Mouse (Mus musculus) midbrain, embryonic 11.5 days (tissue): ENCODE data around the gene Gm10337. TPM values are rescaled to one million over a fixed set of nuclear protein-coding genes. Genes with fewer than 3 reads are reported as not detected.

ENCODE experiments used
- ATAC-seq: fragments of 200-750 bp; cut with Nextera tagmentation; 2 replicates; pipeline ENCODE4 v1.8.0; 2017; ENCODE audit warnings: moderate TSS enrichment, moderate library complexity; ENCODE audit not compliant: low FRiP score
- DNase-seq: peaks from one replicate; pipeline ENCODE4 v3.0.0; 2015; ENCODE audit warnings: low spot score; ENCODE audit errors: missing footprints
- H3K27ac ChIP-seq: fragments of 300-500 bp; sonication (generic); 2 replicates; pipeline ENCODE4 v1.5.1; 2014; ENCODE audit warnings: low read depth, low read length
- H3K27me3 ChIP-seq: fragments of 300-500 bp; sonication (generic); 2 replicates; pipeline ENCODE4 v1.6.1; 2014; ENCODE audit warnings: mild to moderate bottlenecking, low read length, moderate library complexity, mixed read lengths; ENCODE audit not compliant: control insufficient read depth, insufficient read depth
- H3K36me3 ChIP-seq: fragments of 300-500 bp; sonication (generic); 2 replicates; pipeline ENCODE4 v1.6.1; 2014; ENCODE audit warnings: mild to moderate bottlenecking, low read length, moderate library complexity, mixed read lengths; ENCODE audit not compliant: control insufficient read depth, insufficient read depth
- H3K4me1 ChIP-seq: fragments of 300-500 bp; sonication (generic); 2 replicates; pipeline ENCODE4 v1.6.1; 2014; ENCODE audit warnings: low read length; ENCODE audit not compliant: control insufficient read depth, insufficient read depth
- H3K4me2 ChIP-seq: fragments of 300-500 bp; sonication (generic); 2 replicates; pipeline ENCODE4 v1.6.1; 2014; ENCODE audit warnings: mild to moderate bottlenecking, moderate library complexity
- H3K4me3 ChIP-seq: fragments of 300-500 bp; sonication (generic); 2 replicates; pipeline ENCODE4 v1.5.1; 2014; ENCODE audit warnings: low read depth, low read length
- H3K9ac ChIP-seq: fragments of 300-500 bp; sonication (generic); 2 replicates; pipeline ENCODE4 v1.6.1; 2014; ENCODE audit warnings: low read length
- H3K9me3 ChIP-seq: fragments of 300-500 bp; sonication (generic); 2 replicates; pipeline ENCODE4 v1.6.1; 2016; ENCODE audit warnings: low read length; ENCODE audit not compliant: control insufficient read depth
- WGBS: fragments of 180-500 bp; shearing (Covaris S2); extraction: QIAGEN DNeasy Blood & Tissue Kit; methylation state at CpG from one replicate; pipeline ENCODE4 v1.1.7; 2014; 5-methylcytosine and 5-hydroxymethylcytosine counted together
- polyA plus RNA-seq: library from polyadenylated mRNA; unstranded; fragments of >200 nt; fragmentation: Nextera tagmentation; extraction: Ambion mirVana; gene quantifications from 2 replicates; pipeline ENCODE4 v1.2.1, GENCODE M21; 2014

Gm10337 gene
- polyA plus RNA-seq, 1 experiment from 2014 or later: 6.7 TPM

GRCm38 (mm10) chr15:102517976-102518858 lies 14.7 kb downstream of the Gm10337 start, which contains the start of gene Tarbp2:
Gene Tarbp2, plus strand, starts transcription at chr15:102518192.
- peaks cover 15% of the 10 kb centered on the region for H3K4me1 ChIP-seq
- H3K9ac ChIP-seq: peak within 1 kb of the TSS; percentile 89
- H3K36me3 ChIP-seq: no peaks in the 10 kb centered on the region
- peak within 1 kb of the TSS; percentile 92 for H3K4me2 ChIP-seq
- no peaks in the 10 kb centered on the region for H3K9me3 ChIP-seq
- WGBS: 0% methylated on average over 60 of the region's 60 CpGs
- peak; percentile 91 for ATAC-seq
- peak; percentile 100 for DNase-seq
- H3K4me3 ChIP-seq: peak within 1 kb of the TSS; percentile 65
- no peaks in the 10 kb centered on the region for H3K27me3 ChIP-seq
- H3K27ac ChIP-seq: peak within 1 kb of the TSS; percentile 97

- peak overlapping the region; percentile 92 for H3K4me2 ChIP-seq
- no peaks in the 10 kb centered on the region for H3K27me3 ChIP-seq
- H3K9me3 ChIP-seq: no peaks in the 10 kb centered on the region
- H3K36me3 ChIP-seq: no peaks in the 10 kb centered on the region
- H3K27ac ChIP-seq: peak overlapping the region; percentile 97; the same call in 1 of the 2 replicates
- peaks cover 15% of the 10 kb centered on the region for H3K4me1 ChIP-seq
- no peak for DNase-seq
- 23% methylated on average over 9 of the region's 9 CpGs for WGBS
- peak overlapping the region; percentile 65 for H3K4me3 ChIP-seq
- peak overlapping the region; percentile 89 for H3K9ac ChIP-seq
- ATAC-seq: no peak
Measured at GRCm38 (mm10) chr15:102518859-102519201, 15.3 kb downstream of the Gm10337 start.

GRCm38 (mm10) chr15:102519211-102520141 lies 16.0 kb downstream of the Gm10337 start:
- peak overlapping the region; percentile 92 for H3K4me2 ChIP-seq
- DNase-seq (peak; percentile 53), ATAC-seq (no peak)
- peak overlapping the region; percentile 89 for H3K9ac ChIP-seq
- WGBS: 77% methylated on average over 17 of the region's 17 CpGs
- peak overlapping the region; percentile 65 for H3K4me3 ChIP-seq
- peak overlapping the region; percentile 97; the same call in 1 of the 2 replicates for H3K27ac ChIP-seq
- no peaks in the 10 kb centered on the region for H3K36me3 ChIP-seq
- peaks cover 15% of the 10 kb centered on the region for H3K4me1 ChIP-seq
- H3K27me3 ChIP-seq: no peaks in the 10 kb centered on the region
- H3K9me3 ChIP-seq: no peaks in the 10 kb centered on the region

- Histone ChIP-seq H3K9me3 (no peaks in the 10 kb centered on the region), H3K27ac (no peak overlapping the region), H3K36me3 (no peaks in the 10 kb centered on the region), H3K4me2 (no peak overlapping the region), H3K4me3 (no peak overlapping the region), H3K27me3 (no peaks in the 10 kb centered on the region), H3K4me1 (peaks cover 15% of the 10 kb centered on the region), H3K9ac (no peak overlapping the region)
- DNase-seq (no peak), ATAC-seq (no peak)
- 86% methylated on average over 4 of the region's 4 CpGs for WGBS
Measured at GRCm38 (mm10) chr15:102520416-102520815, 16.9 kb downstream of the Gm10337 start.

GRCm38 (mm10) chr15:102521480-102521879 lies 18.0 kb downstream of the Gm10337 start:
- no peaks in the 10 kb centered on the region for H3K27me3 ChIP-seq
- 70% methylated on average over 4 of the region's 4 CpGs for WGBS
- no peaks in the 10 kb centered on the region for H3K36me3 ChIP-seq
- DNase-seq (peak; percentile 39), ATAC-seq (no peak)
- H3K4me2 ChIP-seq: no peak overlapping the region
- H3K9me3 ChIP-seq: no peaks in the 10 kb centered on the region
- H3K27ac ChIP-seq: no peak overlapping the region
- no peak overlapping the region for H3K4me3 ChIP-seq
- peaks cover 8% of the 10 kb centered on the region for H3K4me1 ChIP-seq
- H3K9ac ChIP-seq: no peak overlapping the region

- Histone ChIP-seq H3K9me3 (no peaks in the 10 kb centered on the region), H3K4me2 (no peak within 1 kb of the TSS), H3K4me1 (no peaks in the 10 kb centered on the region), H3K27ac (no peak within 1 kb of the TSS), H3K9ac (no peak within 1 kb of the TSS), H3K36me3 (peaks cover 3% of the 10 kb centered on the region; the same call in 1 of the 2 replicates), H3K4me3 (no peak within 1 kb of the TSS), H3K27me3 (no peaks in the 10 kb centered on the region)
- peak; percentile 54; the same call in 1 of the 2 replicates for ATAC-seq
- WGBS: 6% methylated on average over 3 of the region's 3 CpGs
- peak; percentile 98 for DNase-seq
Measured at GRCm38 (mm10) chr15:102524892-102525485, 21.5 kb downstream of the Gm10337 start, which contains the start of gene Npff. Gene Npff, minus strand, starts transcription at chr15:102524942.

GRCm38 (mm10) chr15:102526111-102527002 lies 22.8 kb downstream of the Gm10337 start:
- Histone ChIP-seq H3K27ac (no peak overlapping the region), H3K9ac (no peak overlapping the region), H3K27me3 (no peaks in the 10 kb centered on the region), H3K4me2 (no peak overlapping the region), H3K4me1 (no peaks in the 10 kb centered on the region), H3K4me3 (no peak overlapping the region), H3K9me3 (no peaks in the 10 kb centered on the region), H3K36me3 (peaks cover 3% of the 10 kb centered on the region; the same call in 1 of the 2 replicates)
- DNase-seq (peak; percentile 54), ATAC-seq (no peak)
- WGBS: 85% methylated on average over 6 of the region's 6 CpGs

GRCm38 (mm10) chr15:102527936-102528335 lies 24.4 kb downstream of the Gm10337 start:
- 69% methylated on average over 3 of the region's 3 CpGs for WGBS
- H3K9ac ChIP-seq: no peak overlapping the region

More at GRCm38 (mm10) chr15:102527936-102528335, 24.4 kb downstream of the Gm10337 start:
- H3K27ac ChIP-seq: no peak overlapping the region
- no peak overlapping the region for H3K4me2 ChIP-seq
- peak; percentile 86 for DNase-seq
- H3K9me3 ChIP-seq: no peaks in the 10 kb centered on the region
- H3K4me1 ChIP-seq: no peaks in the 10 kb centered on the region
- ATAC-seq: no peak
- H3K36me3 ChIP-seq: peaks cover 3% of the 10 kb centered on the region; the same call in 1 of the 2 replicates
- no peaks in the 10 kb centered on the region for H3K27me3 ChIP-seq
- H3K4me3 ChIP-seq: no peak overlapping the region
